Mouse (Mus musculus) kidney, postnatal 25 days (tissue): ENCODE measurements around the gene Hoxb1.

Experiments
- DNase-seq, 2 experiments: peaks; one replicate each; pipeline ENCODE4 v3.0.0; 2021; ENCODE audit warnings: mixed read lengths in 2 of 2

The Hoxb1 gene

GRCm38 (mm10) chr11:96334002-96334364 lies 31.6 kb upstream of the Hoxb1 start:
- DNase-seq: no peak

GRCm38 (mm10) chr11:96334998-96335397 lies 30.6 kb upstream of the Hoxb1 start:
- DNase-seq: no peak

GRCm38 (mm10) chr11:96336597-96336996 lies 29.0 kb upstream of the Hoxb1 start:
- peak; percentile 51 to 81 for DNase-seq

GRCm38 (mm10) chr11:96337026-96337425 lies 28.5 kb upstream of the Hoxb1 start:
- DNase-seq: no peak

GRCm38 (mm10) chr11:96338957-96339855 lies 26.3 kb upstream of the Hoxb1 start:
- DNase-seq: no peak

GRCm38 (mm10) chr11:96340698-96341365 lies 24.7 kb upstream of the Hoxb1 start:
- peak; percentile 61 to 80 for DNase-seq

- peak; percentile 69 to 81 for DNase-seq
Measured at GRCm38 (mm10) chr11:96341701-96342575, 23.6 kb upstream of the Hoxb1 start.

- no peak for DNase-seq
Measured at GRCm38 (mm10) chr11:96342576-96342930, 23.0 kb upstream of the Hoxb1 start.

GRCm38 (mm10) chr11:96343206-96343745 lies 22.3 kb upstream of the Hoxb1 start:
- no peak for DNase-seq

- DNase-seq: peak; percentile 49 to 84
Measured at GRCm38 (mm10) chr11:96344061-96344877, 21.3 kb upstream of the Hoxb1 start.

- no peak for DNase-seq
Measured at GRCm38 (mm10) chr11:96344878-96345159, 20.7 kb upstream of the Hoxb1 start.

GRCm38 (mm10) chr11:96345220-96345892 lies 20.2 kb upstream of the Hoxb1 start:
- DNase-seq: peak; percentile 57 to 72

GRCm38 (mm10) chr11:96345893-96346806 lies 19.4 kb upstream of the Hoxb1 start:
- DNase-seq: peak; percentile 79 to 88

- peak; percentile 52 to 82 for DNase-seq
Measured at GRCm38 (mm10) chr11:96346916-96347520, 18.5 kb upstream of the Hoxb1 start.

- no peak for DNase-seq
Measured at GRCm38 (mm10) chr11:96347717-96348116, 17.8 kb upstream of the Hoxb1 start.

GRCm38 (mm10) chr11:96348141-96348928 lies 17.2 kb upstream of the Hoxb1 start:
- DNase-seq: peak; percentile 91

GRCm38 (mm10) chr11:96348988-96349387 lies 16.6 kb upstream of the Hoxb1 start:
- no peak for DNase-seq

GRCm38 (mm10) chr11:96349491-96350340 lies 15.8 kb upstream of the Hoxb1 start:
- DNase-seq: peak; percentile 74 to 80
